Mouse (Mus musculus): ENCODE measurements around the gene Cldn10. TPM values are rescaled to one million over a fixed set of nuclear protein-coding genes. Genes with fewer than 3 reads are reported as not detected.

The Cldn10 gene
- polyA plus RNA-seq, 1 experiment from 2014 or later: 1.4 TPM

- Histone ChIP-seq H3K4me1 (peaks cover 5% of the 10 kb centered on the region; the same call in 1 of the 2 replicates), H3K9ac (no peak overlapping the region), H3K27ac (no peak overlapping the region), H3K9me3 (no peaks in the 10 kb centered on the region), H3K27me3 (no peaks in the 10 kb centered on the region), H3K4me2 (no peak overlapping the region), H3K36me3 (no peaks in the 10 kb centered on the region), H3K4me3 (no peak overlapping the region)
- 9% methylated on average over 7 of the region's 7 CpGs for WGBS
- ATAC-seq (ENCODE audit: insufficient number of reproducible peaks, low FRiP score, low TSS enrichment, low read depth): no peak
Measured at GRCm38 (mm10) chr14:118834313-118834712, 46.6 kb downstream of the Cldn10 start.

- no peak for ATAC-seq (ENCODE audit: insufficient number of reproducible peaks, low FRiP score, low TSS enrichment, low read depth)
- Histone ChIP-seq H3K27ac (no peak overlapping the region), H3K4me3 (no peak overlapping the region), H3K9me3 (no peaks in the 10 kb centered on the region), H3K36me3 (no peaks in the 10 kb centered on the region), H3K4me2 (no peak overlapping the region), H3K9ac (no peak overlapping the region), H3K4me1 (peaks cover 5% of the 10 kb centered on the region; the same call in 1 of the 2 replicates), H3K27me3 (no peaks in the 10 kb centered on the region)
- 83% methylated on average over 11 of the region's 11 CpGs for WGBS
Measured at GRCm38 (mm10) chr14:118836145-118836544, 48.4 kb downstream of the Cldn10 start.

GRCm38 (mm10) chr14:118836754-118837153, 49.0 kb downstream of the Cldn10 start:
- no peak overlapping the region for H3K9ac ChIP-seq
- H3K4me1 ChIP-seq: peaks cover 5% of the 10 kb centered on the region; the same call in 1 of the 2 replicates
- H3K36me3 ChIP-seq: no peaks in the 10 kb centered on the region
- H3K4me2 ChIP-seq: no peak overlapping the region
- H3K4me3 ChIP-seq: no peak overlapping the region
- WGBS: 84% methylated on average over 7 of the region's 7 CpGs
- ATAC-seq (ENCODE audit: insufficient number of reproducible peaks, low FRiP score, low TSS enrichment, low read depth): no peak
- H3K9me3 ChIP-seq: no peaks in the 10 kb centered on the region
- H3K27me3 ChIP-seq: no peaks in the 10 kb centered on the region
- no peak overlapping the region for H3K27ac ChIP-seq

GRCm38 (mm10) chr14:118838556-118839120, 50.9 kb downstream of the Cldn10 start:
- no peaks in the 10 kb centered on the region for H3K9me3 ChIP-seq
- no peaks in the 10 kb centered on the region for H3K27me3 ChIP-seq
- no peak overlapping the region for H3K27ac ChIP-seq
- no peak overlapping the region for H3K4me2 ChIP-seq
- H3K9ac ChIP-seq: no peak overlapping the region
- no peak overlapping the region for H3K4me3 ChIP-seq
- H3K4me1 ChIP-seq: no peaks in the 10 kb centered on the region
- WGBS: 63% methylated on average over 8 of the region's 8 CpGs
- no peaks in the 10 kb centered on the region for H3K36me3 ChIP-seq
- no peak for ATAC-seq (ENCODE audit: insufficient number of reproducible peaks, low FRiP score, low TSS enrichment, low read depth)

DNA sequence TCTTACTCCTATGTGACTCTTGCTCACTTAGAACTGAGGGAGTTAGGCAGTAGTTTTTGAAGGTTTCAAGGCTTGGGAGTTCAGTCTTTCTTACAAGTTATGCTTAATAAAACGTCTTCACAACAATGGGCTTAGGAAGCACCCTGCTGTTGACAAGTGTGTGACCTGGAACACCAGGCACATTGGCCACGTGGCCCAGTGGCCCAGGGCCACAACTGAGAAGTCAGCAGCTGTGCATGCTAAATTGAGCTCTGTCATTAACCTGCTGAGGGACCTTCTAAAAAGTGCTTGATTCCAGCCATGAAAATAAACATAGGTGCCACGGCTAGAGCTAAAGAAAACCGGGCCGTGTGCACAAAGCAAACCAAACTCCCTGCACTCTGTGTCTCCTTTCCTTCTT, 51.7 kb downstream of the Cldn10 start:
- no peak overlapping the region for H3K4me3 ChIP-seq
- H3K4me2 ChIP-seq: no peak overlapping the region
- H3K27me3 ChIP-seq: no peaks in the 10 kb centered on the region
- H3K36me3 ChIP-seq: no peaks in the 10 kb centered on the region
- WGBS: 43% methylated on average over 5 of the region's 5 CpGs
- no peak overlapping the region for H3K9ac ChIP-seq
- no peak overlapping the region for H3K27ac ChIP-seq
- H3K9me3 ChIP-seq: no peaks in the 10 kb centered on the region
- no peaks in the 10 kb centered on the region for H3K4me1 ChIP-seq
- no peak for ATAC-seq (ENCODE audit: insufficient number of reproducible peaks, low FRiP score, low TSS enrichment, low read depth)

- ATAC-seq (ENCODE audit: insufficient number of reproducible peaks, low FRiP score, low TSS enrichment, low read depth): no peak
- Histone ChIP-seq H3K4me1 (no peaks in the 10 kb centered on the region), H3K9ac (no peak overlapping the region), H3K4me3 (no peak overlapping the region), H3K36me3 (no peaks in the 10 kb centered on the region), H3K27me3 (no peaks in the 10 kb centered on the region), H3K9me3 (no peaks in the 10 kb centered on the region), H3K4me2 (no peak overlapping the region), H3K27ac (no peak overlapping the region)
- WGBS: 98% methylated on average over 1 of the region's 1 CpGs
Measured at GRCm38 (mm10) chr14:118840027-118840426, 52.3 kb downstream of the Cldn10 start.

DNA sequence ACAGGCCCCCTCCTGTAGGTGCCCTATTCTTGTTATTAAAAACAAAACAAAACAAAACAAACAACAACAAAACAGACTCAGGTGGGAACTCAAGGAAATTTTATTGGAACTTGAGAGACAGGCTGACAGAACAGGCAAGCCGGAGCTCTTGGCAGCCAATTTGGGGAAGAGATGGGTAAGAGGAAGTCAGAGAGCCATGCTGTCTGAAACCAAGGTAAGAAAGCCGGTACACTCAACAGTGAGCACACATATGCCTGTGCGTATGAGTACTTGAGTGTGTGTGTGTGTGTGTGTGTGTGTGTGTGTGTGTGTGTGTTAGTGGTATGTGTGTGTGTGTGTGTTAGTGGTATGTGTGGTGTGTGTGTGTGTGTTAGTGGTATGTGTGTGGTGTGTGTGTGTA, 54.6 kb downstream of the Cldn10 start:
- Histone ChIP-seq H3K9me3 (no peaks in the 10 kb centered on the region), H3K9ac (no peak overlapping the region), H3K27me3 (no peaks in the 10 kb centered on the region), H3K4me3 (no peak overlapping the region), H3K36me3 (no peaks in the 10 kb centered on the region), H3K4me2 (no peak overlapping the region), H3K4me1 (no peaks in the 10 kb centered on the region), H3K27ac (no peak overlapping the region)
- ATAC-seq (ENCODE audit: insufficient number of reproducible peaks, low FRiP score, low TSS enrichment, low read depth): no peak
- 75% methylated on average over 3 of the region's 3 CpGs for WGBS

- H3K4me1 ChIP-seq: no peaks in the 10 kb centered on the region
- no peak for ATAC-seq (ENCODE audit: insufficient number of reproducible peaks, low FRiP score, low TSS enrichment, low read depth)
- no peak overlapping the region for H3K9ac ChIP-seq
- H3K4me2 ChIP-seq: no peak overlapping the region
- H3K36me3 ChIP-seq: no peaks in the 10 kb centered on the region
- no peak overlapping the region for H3K4me3 ChIP-seq
- WGBS: 95% methylated on average over 10 of the region's 10 CpGs
- no peak overlapping the region for H3K27ac ChIP-seq
- H3K27me3 ChIP-seq: no peaks in the 10 kb centered on the region
- no peaks in the 10 kb centered on the region for H3K9me3 ChIP-seq
Measured at GRCm38 (mm10) chr14:118846834-118847233, 59.1 kb downstream of the Cldn10 start.

DNA sequence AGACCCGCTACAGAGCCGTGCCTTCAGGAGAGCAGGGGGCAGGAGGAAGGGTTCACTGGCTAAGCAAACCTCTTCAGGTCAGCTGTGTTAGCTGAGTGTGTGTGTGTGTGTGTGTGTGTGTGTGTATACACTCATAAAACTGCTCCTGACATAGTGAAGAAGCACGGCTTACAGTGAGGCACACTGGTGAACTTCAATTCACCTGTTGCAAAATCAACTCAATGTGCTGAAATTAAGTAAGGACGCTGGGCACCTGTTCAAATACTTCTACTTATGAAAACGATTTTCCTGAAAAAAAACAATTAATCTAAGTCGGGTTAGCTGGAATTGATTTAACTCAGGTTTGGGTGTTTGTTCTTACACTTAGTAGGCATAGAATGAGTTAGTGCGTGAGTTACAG, 60.5 kb downstream of the Cldn10 start:
- ATAC-seq (ENCODE audit: insufficient number of reproducible peaks, low FRiP score, low TSS enrichment, low read depth): no peak
- 59% methylated on average over 7 of the region's 7 CpGs for WGBS

DNA sequence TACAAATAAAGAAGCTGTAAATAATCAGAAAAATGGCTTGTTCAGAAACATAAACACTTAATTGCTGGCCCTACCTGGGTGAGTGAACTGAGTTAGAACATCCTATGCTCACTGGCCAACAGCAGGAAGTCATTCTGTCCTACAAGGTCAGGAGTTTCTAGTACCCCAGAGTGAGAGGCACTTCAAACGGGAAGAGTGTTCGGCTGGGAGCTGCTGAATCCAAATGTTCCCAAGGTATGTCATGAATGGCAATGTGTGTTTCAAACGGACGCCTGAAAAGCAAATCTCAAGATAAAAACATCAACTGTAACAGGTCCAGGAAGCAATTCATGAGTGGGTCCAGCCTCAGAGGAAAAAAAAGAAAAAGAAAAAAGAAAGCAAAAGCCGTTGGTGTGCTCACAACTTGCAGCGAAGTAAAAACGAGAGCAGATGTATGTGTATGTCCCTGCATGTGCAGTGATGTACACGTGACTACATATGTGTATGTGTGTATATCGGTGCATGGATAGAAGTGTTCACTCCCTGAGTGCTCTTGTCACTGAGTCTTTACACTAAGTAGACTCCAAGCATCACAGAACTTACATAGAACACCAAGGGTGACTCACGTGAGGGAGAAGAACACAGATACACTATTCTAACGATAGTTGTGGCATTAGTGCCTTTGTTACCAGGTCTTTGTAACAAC, 62.4 kb downstream of the Cldn10 start:
- Histone ChIP-seq H3K4me2 (no peak overlapping the region), H3K4me1 (peaks cover 10% of the 10 kb centered on the region), H3K27ac (no peak overlapping the region), H3K4me3 (no peak overlapping the region), H3K9me3 (no peaks in the 10 kb centered on the region), H3K27me3 (peaks cover 6% of the 10 kb centered on the region; the same call in 1 of the 2 replicates), H3K9ac (no peak overlapping the region), H3K36me3 (no peaks in the 10 kb centered on the region)
- no peak for ATAC-seq (ENCODE audit: insufficient number of reproducible peaks, low FRiP score, low TSS enrichment, low read depth)
- 73% methylated on average over 11 of the region's 11 CpGs for WGBS

More for the DNA sequence above, 60.5 kb downstream of the Cldn10 start:
- no peak overlapping the region for H3K4me2 ChIP-seq
- no peak overlapping the region for H3K4me3 ChIP-seq
- no peaks in the 10 kb centered on the region for H3K27me3 ChIP-seq
- no peak overlapping the region for H3K27ac ChIP-seq
- H3K4me1 ChIP-seq: no peaks in the 10 kb centered on the region
- no peak overlapping the region for H3K9ac ChIP-seq
- H3K9me3 ChIP-seq: no peaks in the 10 kb centered on the region
- H3K36me3 ChIP-seq: no peaks in the 10 kb centered on the region

DNA sequence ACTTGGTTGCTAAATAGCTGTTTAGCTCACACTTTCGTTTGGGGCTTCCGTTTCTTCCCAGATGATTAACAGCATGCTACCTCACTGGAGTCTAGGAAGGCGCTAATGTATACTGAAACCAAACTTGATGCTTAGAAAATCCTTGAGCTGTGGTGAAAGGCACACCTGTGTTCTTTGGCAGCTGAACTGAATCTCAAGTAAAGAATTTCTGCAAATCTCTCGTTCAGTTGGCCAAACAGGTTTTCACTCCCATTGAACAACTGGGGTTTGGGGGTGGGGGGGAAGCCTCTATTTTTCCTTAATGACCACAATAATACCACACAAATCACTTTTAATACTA, 63.0 kb downstream of the Cldn10 start:
- H3K4me2 ChIP-seq: no peak overlapping the region
- ATAC-seq (ENCODE audit: insufficient number of reproducible peaks, low FRiP score, low TSS enrichment, low read depth): no peak
- no peak overlapping the region for H3K27ac ChIP-seq
- H3K9ac ChIP-seq: no peak overlapping the region
- peaks cover 9% of the 10 kb centered on the region; the same call in 1 of the 2 replicates for H3K27me3 ChIP-seq
- no peak overlapping the region for H3K4me3 ChIP-seq
- 38% methylated on average over 4 of the region's 4 CpGs for WGBS
- H3K36me3 ChIP-seq: no peaks in the 10 kb centered on the region
- H3K4me1 ChIP-seq: peaks cover 14% of the 10 kb centered on the region
- H3K9me3 ChIP-seq: no peaks in the 10 kb centered on the region

DNA sequence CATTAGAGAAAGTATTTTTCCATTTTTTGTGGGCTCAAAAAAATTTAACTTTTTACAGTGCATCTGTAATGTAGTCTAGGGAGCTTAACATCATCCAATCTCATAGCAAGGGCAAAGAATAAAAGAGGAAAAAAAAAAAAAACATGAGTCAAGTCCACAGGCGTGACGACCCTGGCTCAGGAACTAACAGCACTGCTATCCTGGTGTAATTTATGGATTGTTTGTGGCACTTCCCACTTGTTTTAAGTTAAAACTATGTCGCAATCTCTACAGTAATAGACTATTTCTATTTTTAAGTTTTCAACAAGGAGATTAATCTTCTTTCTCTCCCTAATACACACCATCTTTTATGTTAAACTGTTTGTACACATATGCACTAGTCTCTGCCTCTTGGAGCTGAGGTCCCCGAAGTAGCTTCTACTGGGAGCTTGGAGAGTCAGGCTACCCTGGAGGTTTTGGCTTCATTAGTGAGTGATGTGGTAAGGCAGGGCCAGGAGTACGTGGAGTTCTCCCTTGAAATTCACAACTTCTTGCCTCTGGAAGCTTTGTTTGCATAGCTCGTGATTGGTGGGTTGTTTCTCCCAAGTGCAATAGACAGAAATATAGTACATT, 63.9 kb downstream of the Cldn10 start:
- Histone ChIP-seq H3K9me3 (no peaks in the 10 kb centered on the region), H3K36me3 (no peaks in the 10 kb centered on the region), H3K4me3 (no peak overlapping the region), H3K9ac (no peak overlapping the region), H3K4me2 (no peak overlapping the region), H3K27ac (no peak overlapping the region), H3K4me1 (peaks cover 14% of the 10 kb centered on the region), H3K27me3 (peaks cover 14% of the 10 kb centered on the region)
- ATAC-seq (ENCODE audit: insufficient number of reproducible peaks, low FRiP score, low TSS enrichment, low read depth): no peak
- 35% methylated on average over 6 of the region's 6 CpGs for WGBS
